Mouse (Mus musculus) kidney, postnatal 36 days (tissue): ENCODE measurements around the gene Sh3gl3.
A peak's percentile ranks its signal among the peaks of the same experiment; 100 is the strongest.

ENCODE experiments used
- DNase-seq, 2 experiments: peaks; one replicate each; pipeline ENCODE4 v3.0.0; 2021 to 2022; ENCODE audit warnings: mixed read lengths in 2 of 2

Sh3gl3 gene

DNA sequence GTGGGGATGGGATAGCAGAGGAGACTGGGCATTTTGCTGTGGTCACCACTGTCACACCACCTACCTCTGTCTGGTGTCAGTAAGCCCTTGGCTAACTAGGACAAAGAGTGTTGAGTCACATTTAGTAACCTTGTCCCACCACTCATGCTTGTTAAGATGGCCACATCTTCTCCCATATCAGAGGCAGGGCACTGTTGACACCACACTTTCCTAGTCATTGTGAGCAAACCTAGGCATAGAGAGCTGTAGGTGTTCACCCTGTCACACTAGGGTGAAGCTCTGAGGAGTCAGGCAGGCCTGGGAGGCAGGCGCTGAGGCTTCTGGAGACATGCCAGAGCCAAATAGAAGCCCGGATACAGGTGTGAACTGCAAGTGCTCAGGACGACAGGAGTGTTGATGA, at the start of gene Sh3gl3:
TSS of gene Sh3gl3 (plus strand) at position 301 of the 400 bp plus-strand sequence.
- DNase-seq, result no peak

GRCm38 (mm10) chr7:82138196-82138595, 35.4 kb upstream of the Sh3gl3 start:
- DNase-seq, result no peak

DNA sequence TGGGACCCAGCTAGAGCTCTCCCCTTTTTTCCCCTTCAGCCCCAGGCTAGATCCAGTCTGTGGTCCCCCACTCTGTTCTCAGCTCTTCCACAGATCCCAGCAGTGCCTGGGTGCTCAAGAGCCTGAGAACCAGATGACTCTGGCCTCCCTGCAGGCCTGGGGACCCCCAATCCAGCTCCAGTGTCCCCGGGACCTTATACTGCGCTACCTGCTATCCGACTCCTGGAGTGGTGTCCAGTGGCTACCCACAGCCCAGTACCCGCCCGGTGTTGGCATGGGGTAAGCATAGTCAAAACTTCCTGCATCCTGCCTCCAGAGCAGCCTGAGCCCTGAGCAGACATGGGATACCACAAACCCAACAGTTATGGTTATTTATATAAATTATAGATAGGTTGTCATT, 26.5 kb upstream of the Sh3gl3 start:
- DNase-seq, result no peak

DNA sequence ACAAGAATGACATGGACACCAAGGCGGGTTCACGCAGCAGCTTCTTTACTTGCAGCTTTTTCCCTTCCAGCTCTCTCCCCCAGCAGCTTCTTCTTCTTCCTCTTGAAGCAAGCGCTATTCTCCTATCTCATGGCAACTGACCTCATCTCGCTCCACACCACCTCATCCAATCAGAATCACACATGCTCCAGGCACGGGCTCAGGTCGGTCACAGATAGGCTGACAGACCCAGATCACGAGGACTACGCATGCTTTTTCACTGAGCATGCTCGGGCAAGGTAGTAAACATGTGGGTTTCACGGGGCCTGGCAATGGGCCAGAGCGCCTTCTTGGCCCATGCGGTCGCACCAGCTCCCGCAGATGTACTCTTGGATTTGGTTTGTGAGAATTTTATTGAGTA, 9.0 kb upstream of the Sh3gl3 start:
- DNase-seq, result no peak

DNA sequence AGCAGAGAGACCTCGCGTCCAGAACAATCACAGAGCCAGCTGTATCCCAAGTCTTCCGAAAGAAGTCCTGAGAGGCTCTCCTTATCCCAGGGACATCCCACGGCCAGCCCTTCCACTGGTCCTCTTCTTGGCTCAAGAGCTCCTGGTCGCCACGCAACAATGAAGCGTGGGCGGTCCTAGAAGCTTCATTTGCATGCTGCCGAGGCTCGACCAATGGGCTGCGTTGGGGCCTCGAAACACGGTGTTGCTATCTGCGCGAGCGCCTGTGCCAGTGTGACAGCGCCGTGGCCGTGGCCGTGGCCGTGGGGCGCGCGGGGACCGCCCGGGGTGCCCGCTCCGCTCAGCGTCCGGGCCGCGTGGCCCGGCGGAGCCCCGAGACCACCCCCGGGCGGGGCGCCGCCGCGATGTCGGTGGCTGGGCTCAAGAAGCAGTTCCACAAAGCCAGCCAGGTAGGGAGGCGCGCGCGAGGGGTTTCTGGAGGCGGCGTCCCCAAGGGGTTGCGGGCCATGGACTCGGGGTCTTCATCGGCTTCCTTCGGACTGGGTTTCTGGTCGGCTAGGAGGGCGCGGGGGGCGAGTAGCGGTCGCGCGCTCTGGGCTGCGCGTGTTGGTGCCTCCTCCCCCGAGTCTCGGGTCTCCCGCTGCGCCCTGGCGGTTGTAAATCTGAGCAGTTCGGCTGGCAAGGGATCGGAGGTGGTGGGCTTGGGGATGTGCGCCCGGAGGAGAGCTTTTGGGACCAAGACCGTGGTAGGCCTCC, 1.1 kb downstream of the Sh3gl3 start:
- DNase-seq, result peak; percentile 70 to 82

GRCm38 (mm10) chr7:82175327-82175721, 1.7 kb downstream of the Sh3gl3 start:
- no peak for DNase-seq

DNA sequence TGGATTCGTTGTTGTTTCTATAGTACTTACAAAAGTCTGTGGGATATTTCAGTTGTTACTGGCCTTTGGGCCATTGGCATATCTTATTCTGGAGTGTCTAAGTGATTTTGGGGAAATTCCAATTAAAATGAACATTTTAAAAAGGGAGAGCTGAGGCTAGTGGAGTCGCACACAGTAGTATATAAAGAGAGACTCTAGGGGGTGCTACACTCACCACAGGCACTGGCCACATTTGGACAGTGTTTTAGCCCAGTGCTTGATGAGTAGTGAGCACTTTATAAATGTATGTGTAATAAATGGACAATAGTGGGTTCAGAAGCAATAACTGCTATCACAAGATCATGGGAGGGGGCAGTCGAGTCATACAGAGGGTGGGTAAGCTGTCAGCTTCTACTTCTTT, 2.6 kb downstream of the Sh3gl3 start:
- no peak for DNase-seq

GRCm38 (mm10) chr7:82177336-82177735, 3.7 kb downstream of the Sh3gl3 start:
- no peak for DNase-seq

- DNase-seq, result no peak
Observed at GRCm38 (mm10) chr7:82180919-82181318, 7.3 kb downstream of the Sh3gl3 start.

GRCm38 (mm10) chr7:82182781-82183180, 9.1 kb downstream of the Sh3gl3 start:
- no peak for DNase-seq

DNA sequence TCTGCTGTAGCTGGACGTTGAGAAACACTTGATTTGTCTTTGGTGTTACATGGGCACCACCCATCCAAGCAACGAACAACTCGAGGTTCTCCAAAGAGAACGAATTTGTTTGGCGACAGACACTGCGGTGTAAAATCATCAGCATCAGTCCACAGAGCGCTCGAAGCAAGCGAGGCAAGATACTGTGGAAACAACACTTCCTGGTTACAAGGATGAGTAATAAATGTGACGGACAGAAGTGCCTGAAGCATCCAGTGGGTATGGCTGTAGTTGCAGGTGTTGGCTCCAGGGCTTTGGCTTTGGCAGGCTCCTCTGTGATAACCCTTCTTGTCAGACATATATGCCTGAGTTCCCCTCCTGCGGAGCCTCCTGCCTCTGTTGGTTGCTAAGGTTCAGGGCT, 18.0 kb downstream of the Sh3gl3 start:
- DNase-seq, result no peak

GRCm38 (mm10) chr7:82192512-82192911, 18.9 kb downstream of the Sh3gl3 start:
- no peak for DNase-seq

DNA sequence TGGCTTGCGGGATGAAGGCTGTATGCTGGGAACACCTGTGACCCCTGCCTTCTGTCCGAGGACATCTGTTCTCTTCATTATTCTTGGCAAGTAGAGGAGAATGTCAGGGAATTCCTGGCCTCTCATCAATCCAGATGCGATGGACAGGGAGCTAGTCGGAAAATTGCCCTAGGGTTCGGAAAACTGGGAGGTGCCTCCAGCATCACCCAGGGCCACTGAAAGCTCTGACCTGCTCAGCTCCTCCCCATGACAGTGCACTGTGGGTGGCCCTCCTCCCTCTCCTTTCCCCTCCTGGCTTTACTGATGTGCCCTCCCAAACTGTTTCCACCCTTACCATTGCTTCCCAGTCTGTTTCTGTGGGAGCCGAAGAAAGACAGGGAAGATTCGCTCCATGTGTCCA, 29.5 kb downstream of the Sh3gl3 start:
- no peak for DNase-seq

- DNase-seq, result peak in 1 of 2 experiments; percentile 15
Observed at GRCm38 (mm10) chr7:82204014-82204784, 30.6 kb downstream of the Sh3gl3 start.

GRCm38 (mm10) chr7:82204975-82205374, 31.3 kb downstream of the Sh3gl3 start:
- DNase-seq, result no peak

GRCm38 (mm10) chr7:82206787-82207186, 33.1 kb downstream of the Sh3gl3 start:
- DNase-seq, result no peak

DNA sequence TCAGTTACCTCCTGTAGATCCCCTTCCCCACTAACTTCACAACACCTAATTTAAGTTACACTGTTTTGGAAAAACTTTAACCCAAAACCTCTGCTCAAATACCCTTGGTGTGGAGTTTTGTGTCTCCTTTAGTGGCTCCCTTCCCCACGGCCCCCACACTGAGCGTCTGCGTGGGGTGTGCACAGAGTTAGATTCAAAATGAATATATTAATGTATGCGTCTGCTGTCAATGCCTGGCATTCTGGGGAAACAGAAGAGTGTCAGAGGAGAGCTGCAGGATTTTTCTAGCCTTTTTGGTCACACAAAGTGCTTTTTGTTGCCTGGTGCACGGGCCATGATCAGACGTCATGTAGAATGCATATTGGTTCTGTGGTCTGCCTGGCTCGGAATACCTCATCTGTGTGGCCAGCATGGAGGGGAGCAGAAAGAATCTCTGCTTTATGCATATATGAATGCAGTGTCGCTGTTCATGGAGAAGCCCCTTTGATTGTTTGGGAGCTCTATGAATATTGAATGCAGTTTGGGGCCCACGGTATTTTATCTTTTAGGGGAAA, 47.8 kb downstream of the Sh3gl3 start:
- DNase-seq, result no peak

DNA sequence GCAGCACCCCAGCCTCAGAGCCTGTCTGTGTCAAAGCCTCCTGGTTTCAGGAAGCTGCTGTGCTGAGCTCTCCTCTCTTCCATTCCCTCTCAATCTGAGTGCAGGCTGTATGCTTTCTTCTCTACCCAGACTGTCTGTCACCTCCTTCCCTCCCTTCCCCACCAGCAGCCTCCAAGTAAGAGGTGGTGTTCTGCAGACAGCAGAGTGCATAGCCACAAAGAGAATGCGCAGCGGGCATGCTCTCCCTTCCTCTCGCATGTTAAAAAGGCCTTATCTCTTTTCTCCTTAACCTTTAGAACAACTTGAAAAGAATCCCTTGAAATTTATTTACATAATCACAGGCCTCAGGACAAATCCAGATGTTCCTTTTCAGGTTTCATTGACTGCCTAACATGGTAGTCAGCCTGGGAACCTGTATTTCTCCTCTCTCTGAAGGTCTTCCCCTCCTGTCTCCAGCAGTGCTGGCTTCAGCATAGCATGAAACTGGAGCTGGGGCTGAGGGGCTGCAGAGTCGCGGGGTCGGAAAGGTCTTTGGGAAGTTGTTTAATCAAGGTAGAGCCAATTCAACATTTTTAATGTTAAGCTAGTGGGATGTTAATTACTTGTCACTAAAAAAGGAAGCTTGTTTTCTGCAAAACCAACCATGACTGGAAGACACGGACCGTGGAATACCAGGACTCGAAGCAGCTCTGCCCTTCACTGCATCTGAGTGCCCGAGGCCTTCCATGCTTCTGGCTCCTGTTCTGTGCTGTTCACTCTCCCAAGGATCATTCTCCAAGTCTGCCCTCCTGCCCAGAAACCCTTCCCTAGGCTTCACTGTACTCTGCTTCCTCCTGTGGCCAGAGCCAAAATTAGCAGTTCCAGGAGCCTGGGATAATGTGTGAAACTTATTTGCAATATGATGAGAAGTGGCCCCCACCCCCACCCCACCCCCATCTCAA, 50.5 kb downstream of the Sh3gl3 start:
- DNase-seq, result no peak

GRCm38 (mm10) chr7:82233201-82233600, 59.6 kb downstream of the Sh3gl3 start:
- DNase-seq, result no peak

GRCm38 (mm10) chr7:82234010-82234897, 60.6 kb downstream of the Sh3gl3 start:
- no peak for DNase-seq

DNA sequence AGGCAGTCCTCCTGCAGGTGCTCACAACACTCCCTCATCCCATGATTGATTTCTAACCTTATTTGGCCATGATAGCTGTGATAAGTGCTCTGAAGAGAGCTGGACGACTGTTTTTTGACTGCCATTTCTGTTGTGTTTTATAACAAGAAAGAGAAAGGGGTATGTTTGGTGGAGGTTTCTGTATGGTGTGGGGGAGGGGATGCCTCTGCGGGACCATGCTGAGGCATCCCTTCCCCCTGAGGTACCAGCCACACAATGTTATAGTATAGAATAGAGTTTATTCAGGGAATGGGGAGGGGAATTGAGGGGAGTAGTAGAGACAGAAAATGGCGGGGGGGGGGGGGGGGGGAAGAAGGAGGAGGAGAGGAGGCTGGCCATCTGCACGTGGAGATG, 61.3 kb downstream of the Sh3gl3 start:
- no peak for DNase-seq

GRCm38 (mm10) chr7:82235486-82235885, 61.8 kb downstream of the Sh3gl3 start:
- DNase-seq, result no peak
